Mouse (Mus musculus): Measurements from ENCODE around the gene Rasgef1c.

GRCm38 (mm10) chr11:49955577-49956261 lies 54.1 kb downstream of the Rasgef1c start:
- TF ChIP-seq CTCF (IDR thresholded peaks at IDR 0.05; ENCODE audit: low read depth) (peak; percentile 94), EP300 (IDR thresholded peaks at IDR 0.05; ENCODE audit: low read depth) (no peak)

Data from heart, postnatal 0 days (tissue).